ENCODE assay signal across 9 mouse cellular contexts in genomic region chr2:147194711-147195615, GRCm38 (mm10). TPM values are rescaled to one million over a fixed set of nuclear protein-coding genes. Genes with fewer than 3 reads are reported as not detected.
DNase-seq lines count a peak whose midpoint lies in the region; ATAC-seq and TF ChIP-seq lines count a peak whose summit lies in the region.
"Had no signal": no experiment of that assay in that cellular context is flagged by ENCODE, and none has a peak within 500 bp of the region (broad histone marks: within the 10 kb centered on the region; RNA-seq: fewer than 3 reads in every experiment).

No protein-coding gene starts in this region.

- H3K4me3 ChIP-seq in liver, embryonic 11.5 days (ENCODE audit: low read depth, low read length) = peak overlapping the region; percentile 22
- peak overlapping the region; percentile 42 for H3K4me3 ChIP-seq in embryonic facial prominence, embryonic 15.5 days (replicated peaks)
- H3K4me3 ChIP-seq in limb, embryonic 11.5 days (ENCODE audit: low read depth, low read length) = peak overlapping the region; percentile 33
- H3K4me3 ChIP-seq in small intestine, adult 2 months (ENCODE audit: low read depth, low read length) = peak overlapping the region; percentile 26

- no peaks in the 10 kb centered on the region for H3K9me3 ChIP-seq in liver, embryonic 11.5 days (ENCODE audit: control insufficient read depth, low read length)
- H3K9me3 ChIP-seq in embryonic facial prominence, embryonic 15.5 days (replicated peaks) = no peaks in the 10 kb centered on the region
- H3K9me3 ChIP-seq in limb, embryonic 11.5 days (ENCODE audit: control insufficient read depth, low read length) = no peaks in the 10 kb centered on the region

- no peak overlapping the region for H3K27ac ChIP-seq in liver, embryonic 11.5 days (ENCODE audit: low read depth, low read length)
- no peak overlapping the region for H3K27ac ChIP-seq in embryonic facial prominence, embryonic 15.5 days (replicated peaks)
- H3K27ac ChIP-seq in limb, embryonic 11.5 days (replicated peaks; ENCODE audit: low read depth, low read length) = no peak overlapping the region
- no peak overlapping the region for H3K27ac ChIP-seq in small intestine, adult 2 months (ENCODE audit: insufficient read depth, low read depth, low read length)

- no peak for TF ChIP-seq POLR2A in small intestine, adult 2 months (IDR thresholded peaks at IDR 0.05; ENCODE audit: low read depth, low read length)

- TF ChIP-seq CTCF in small intestine, adult 2 months (IDR thresholded peaks at IDR 0.05; ENCODE audit: extremely low read depth, insufficient read length, insufficient replicate concordance, low read depth, low read length) = no peak

- 1% methylated on average over 65 of the region's 71 CpGs for WGBS in liver, embryonic 11.5 days
- under 1% methylated on average over 71 of the region's 71 CpGs for WGBS in embryonic facial prominence, embryonic 15.5 days
- under 1% methylated on average over 71 of the region's 71 CpGs for WGBS in limb, embryonic 11.5 days
- WGBS in small intestine, adult 2 months = 1% methylated on average over 71 of the region's 71 CpGs

- no peaks in the 10 kb centered on the region for H3K36me3 ChIP-seq in liver, embryonic 11.5 days (ENCODE audit: control insufficient read depth, insufficient read depth, low read length)
- no peaks in the 10 kb centered on the region for H3K36me3 ChIP-seq in embryonic facial prominence, embryonic 15.5 days
- no peaks in the 10 kb centered on the region for H3K36me3 ChIP-seq in limb, embryonic 11.5 days (ENCODE audit: control insufficient read depth, insufficient read depth, low read length)
- no peaks in the 10 kb centered on the region for H3K36me3 ChIP-seq in small intestine, adult 2 months (ENCODE audit: control insufficient read depth, insufficient read depth, low read length)

- H3K9ac ChIP-seq in liver, embryonic 11.5 days (ENCODE audit: low read depth, low read length) = no peak overlapping the region
- H3K9ac ChIP-seq in embryonic facial prominence, embryonic 15.5 days = no peak overlapping the region
- H3K9ac ChIP-seq in limb, embryonic 11.5 days (ENCODE audit: low read length) = no peak overlapping the region

- H3K27me3 ChIP-seq in liver, embryonic 11.5 days (replicated peaks; ENCODE audit: control insufficient read depth, insufficient read depth, low read length) = peaks cover 81% of the 10 kb centered on the region
- H3K27me3 ChIP-seq in embryonic facial prominence, embryonic 15.5 days = peaks cover 90% of the 10 kb centered on the region
- peaks cover 76% of the 10 kb centered on the region for H3K27me3 ChIP-seq in limb, embryonic 11.5 days (ENCODE audit: control insufficient read depth, insufficient read depth, low read length)
- H3K27me3 ChIP-seq in small intestine, adult 2 months (ENCODE audit: control insufficient read depth, insufficient read depth, low read length) = peaks cover 48% of the 10 kb centered on the region

- ATAC-seq in liver, embryonic 11.5 days (replicated peaks; ENCODE audit: low FRiP score) = no peak
- no peak for ATAC-seq in embryonic facial prominence, embryonic 15.5 days (ENCODE audit: insufficient number of reproducible peaks, low FRiP score, low TSS enrichment, low read depth)
- ATAC-seq in limb, embryonic 11.5 days (ENCODE audit: insufficient number of reproducible peaks, low FRiP score, low TSS enrichment, low read depth) = peak; percentile 29
- ATAC-seq in erythroblast, adult 5-6 weeks (replicated peaks; ENCODE audit: low FRiP score, poor library complexity, severe bottlenecking) = no peak

- DNase-seq in liver, embryonic 11.5 days (ENCODE audit: low spot score) = peak; percentile 41
- DNase-seq in liver = no peak
- DNase-seq in limb, embryonic 11.5 days (ENCODE audit: low spot score) = peak; percentile 64
- DNase-seq in layer of hippocampus, postnatal 36 days = no peak
- no peak for DNase-seq in T-cell, adult 2 months (ENCODE audit: low spot score)

- no peaks in the 10 kb centered on the region; the same call in 1 of the 2 replicates for H3K4me1 ChIP-seq in liver, embryonic 11.5 days (replicated peaks; ENCODE audit: control insufficient read depth, insufficient read depth, low read length)
- H3K4me1 ChIP-seq in embryonic facial prominence, embryonic 15.5 days = peaks cover 23% of the 10 kb centered on the region
- peaks cover 15% of the 10 kb centered on the region for H3K4me1 ChIP-seq in limb, embryonic 11.5 days (ENCODE audit: control insufficient read depth, insufficient read depth, low read length)
- no peaks in the 10 kb centered on the region for H3K4me1 ChIP-seq in small intestine, adult 2 months (ENCODE audit: control insufficient read depth, insufficient read depth, insufficient read length, low read length)

- peak overlapping the region; percentile 59 for H3K4me2 ChIP-seq in liver, embryonic 11.5 days
- peak overlapping the region; percentile 76 for H3K4me2 ChIP-seq in embryonic facial prominence, embryonic 15.5 days (replicated peaks)
- H3K4me2 ChIP-seq in limb, embryonic 11.5 days (ENCODE audit: low read depth, severe bottlenecking) = peak overlapping the region; percentile 56

RNA-seq across cellular contexts. Expression of gene Nkx2-2, which starts 0.9 kb away (rescaled TPM):
- polyA plus RNA-seq in liver, embryonic 11.5 days (2014; fragmentation: Nextera tagmentation; extraction: Ambion mirVana) = 0.12 and 0.26 TPM in 2 replicates
- not detected in 2 replicates for polyA plus RNA-seq in embryonic facial prominence, embryonic 15.5 days (2015; fragmentation: Nextera tagmentation; extraction: Ambion mirVana)
- 0.07 TPM in 1 of 2 replicates, not detected in the other for polyA plus RNA-seq in limb, embryonic 11.5 days (2014; fragmentation: Nextera tagmentation; extraction: Ambion mirVana)
- 2.4 and 3.0 TPM in 2 replicates for polyA plus RNA-seq in small intestine, adult 2 months (2012; rRNA removed)
- not detected in 2 replicates for total RNA-seq in erythroblast, adult 5-6 weeks (2015; ENCODE audit: low replicate concordance)
- total RNA-seq in erythroblast, adult 5-6 weeks (2017; ENCODE audit: low replicate concordance) = not detected in 2 replicates
- total RNA-seq in layer of hippocampus, postnatal 36 days (2021) = 1 to 10 TPM; 6.4 to 6.6 TPM
- total RNA-seq: liver, adult 2 months had no signal
- polyA plus RNA-seq: liver, adult 2 months had no signal

Comparison
In these comparisons a context has a peak if more than half of its experiments do, and no peak if none do; other contexts are left out.
1. DNase-seq: peak in liver, embryonic 11.5 days (single experiment) and limb, embryonic 11.5 days (single experiment); none in liver (single experiment), layer of hippocampus, postnatal 36 days (0 of 2) and T-cell, adult 2 months (single experiment).
2. Peak in every context shown above with its lines, with median percentiles within 50 percentile points of each other: H3K4me2 ChIP-seq and H3K4me3 ChIP-seq.